Mouse (Mus musculus) brown adipose tissue, adult 24 weeks (tissue): ENCODE results near the gene Ccdc96. TPM values are rescaled to one million over a fixed set of nuclear protein-coding genes. Genes with fewer than 3 reads are reported as not detected.

Experiments
- H3K27ac ChIP-seq: fragments of 200-500 bp; replicated peaks from 2 replicates; pipeline ENCODE4 v1.5.1; 2012; ENCODE audit warnings: low read depth, mild to moderate bottlenecking, low read length
- H3K4me1 ChIP-seq: fragments of 200-500 bp; 2 replicates; pipeline ENCODE4 v1.6.1; 2012; ENCODE audit warnings: low read length, mixed read lengths; ENCODE audit not compliant: control insufficient read depth, insufficient read depth, insufficient read length
- H3K4me3 ChIP-seq: fragments of 200-500 bp; 2 replicates; pipeline ENCODE4 v1.5.1; 2012; ENCODE audit warnings: low read depth, mild to moderate bottlenecking, low read length, moderate library complexity; ENCODE audit not compliant: insufficient read depth
- polyA plus RNA-seq: library from polyadenylated mRNA; stranded (reverse); fragments of >200 nt; gene quantifications from 2 replicates; pipeline ENCODE4 v1.2.4, GENCODE M21; 2012; ENCODE audit not compliant: missing spikeins, insufficient read depth, insufficient read length

Gene Ccdc96
- polyA plus RNA-seq, 1 experiment: 0.48 TPM

DNA sequence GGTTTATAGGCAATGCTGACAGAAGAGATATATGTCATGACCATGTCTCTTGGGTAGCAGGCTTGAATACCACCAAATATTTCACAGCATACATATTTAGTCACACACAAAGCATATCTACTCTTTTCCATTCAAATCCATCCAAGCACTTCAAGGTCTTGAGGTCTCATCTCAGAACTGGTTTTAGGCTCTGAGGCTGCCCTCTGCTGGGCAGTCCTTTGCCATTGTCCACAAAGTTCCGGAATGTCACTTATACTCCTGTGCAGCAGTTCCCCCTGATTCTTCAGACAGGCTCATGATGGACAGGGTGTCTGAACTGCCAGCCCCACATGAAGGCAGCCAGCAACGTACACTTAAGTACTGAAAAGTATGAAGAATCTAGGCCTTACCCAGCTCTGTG is 4.8 kb downstream of the Ccdc96 start:
- Histone ChIP-seq H3K4me3 (no peak overlapping the region), H3K4me1 (no peaks in the 10 kb centered on the region), H3K27ac (no peak overlapping the region)

DNA sequence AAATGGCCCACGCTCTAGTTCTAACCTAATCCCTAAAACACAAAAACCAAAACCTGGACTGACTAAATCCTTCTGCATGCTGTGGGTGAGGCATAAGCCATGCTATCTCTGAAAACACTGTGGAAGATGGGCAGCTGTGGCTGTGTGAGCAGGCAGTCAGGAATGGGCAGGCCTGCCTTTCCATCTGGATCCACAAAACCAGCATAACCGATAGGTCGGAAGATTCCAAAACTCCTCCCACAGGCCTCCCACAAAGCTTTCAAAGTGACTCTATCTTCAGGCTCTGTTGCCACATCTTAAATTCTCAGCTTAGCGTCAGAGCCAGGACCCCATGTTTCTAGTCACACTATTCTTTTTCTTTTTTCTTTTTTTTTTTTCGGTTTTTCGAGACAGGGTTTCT is 9.5 kb downstream of the Ccdc96 start:
- H3K27ac ChIP-seq: no peak overlapping the region
- H3K4me3 ChIP-seq: no peak overlapping the region
- no peaks in the 10 kb centered on the region for H3K4me1 ChIP-seq

DNA sequence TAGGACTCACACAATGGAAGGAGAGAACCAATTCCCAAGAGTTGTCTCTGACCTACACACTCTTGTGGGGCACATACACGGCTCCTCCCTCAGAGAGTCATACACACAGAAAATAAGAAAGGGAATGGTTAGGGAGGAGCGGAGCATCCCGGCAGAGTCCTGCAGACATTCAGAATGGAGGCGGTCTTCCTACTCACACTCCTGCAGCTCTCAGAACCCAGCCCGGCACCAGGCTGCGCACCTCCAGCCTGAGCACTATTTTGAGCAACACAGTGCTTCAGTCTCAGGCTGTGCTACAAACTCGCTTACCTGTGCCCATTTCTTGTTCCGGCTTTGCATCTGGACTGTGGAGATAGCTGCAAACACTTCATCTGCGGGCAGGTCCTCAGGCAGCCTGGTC is 10.3 kb downstream of the Ccdc96 start:
- no peak overlapping the region for H3K27ac ChIP-seq
- no peaks in the 10 kb centered on the region for H3K4me1 ChIP-seq
- H3K4me3 ChIP-seq: no peak overlapping the region

DNA sequence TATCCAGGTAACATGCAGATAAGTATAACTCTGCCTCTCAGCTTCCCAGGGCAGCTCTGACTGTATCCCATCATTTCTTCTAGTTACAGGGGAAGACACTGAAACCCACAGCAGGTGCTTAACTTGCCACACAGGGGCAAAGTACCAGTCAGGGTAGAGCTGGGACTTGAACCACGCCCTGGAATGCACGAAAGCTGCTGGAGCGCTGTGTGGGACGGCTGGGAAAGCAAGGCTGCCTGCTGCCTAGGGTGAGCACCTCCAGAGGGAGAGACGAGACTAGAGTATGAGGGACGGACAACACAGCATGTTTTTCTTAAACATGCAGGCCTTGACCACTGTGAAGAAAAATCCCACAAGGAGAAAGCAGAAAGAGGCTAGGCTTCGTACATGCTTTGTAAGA is 20.8 kb downstream of the Ccdc96 start:
- no peak overlapping the region for H3K27ac ChIP-seq
- no peaks in the 10 kb centered on the region for H3K4me1 ChIP-seq
- H3K4me3 ChIP-seq: no peak overlapping the region

DNA sequence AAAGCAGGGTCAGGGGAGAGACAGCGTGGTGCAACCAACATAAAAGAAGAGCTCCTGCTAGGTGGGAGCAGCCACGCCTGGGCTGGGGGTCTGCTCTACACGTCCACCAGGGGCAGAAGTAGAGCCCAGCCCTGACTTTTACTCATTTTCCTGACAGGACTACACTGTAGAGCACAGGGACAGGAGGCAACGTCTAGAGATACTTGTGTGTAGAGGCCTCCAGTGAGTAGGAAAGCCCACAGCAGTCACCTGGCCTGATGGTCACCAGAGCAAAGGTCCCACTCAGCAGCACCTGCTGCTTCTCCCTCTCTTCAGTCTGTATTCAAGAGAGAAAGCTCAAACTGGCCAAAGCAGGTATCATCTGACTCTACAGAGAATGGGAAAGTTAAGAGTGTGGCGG is 21.3 kb downstream of the Ccdc96 start:
- Histone ChIP-seq H3K4me1 (no peaks in the 10 kb centered on the region), H3K4me3 (no peak overlapping the region)

DNA sequence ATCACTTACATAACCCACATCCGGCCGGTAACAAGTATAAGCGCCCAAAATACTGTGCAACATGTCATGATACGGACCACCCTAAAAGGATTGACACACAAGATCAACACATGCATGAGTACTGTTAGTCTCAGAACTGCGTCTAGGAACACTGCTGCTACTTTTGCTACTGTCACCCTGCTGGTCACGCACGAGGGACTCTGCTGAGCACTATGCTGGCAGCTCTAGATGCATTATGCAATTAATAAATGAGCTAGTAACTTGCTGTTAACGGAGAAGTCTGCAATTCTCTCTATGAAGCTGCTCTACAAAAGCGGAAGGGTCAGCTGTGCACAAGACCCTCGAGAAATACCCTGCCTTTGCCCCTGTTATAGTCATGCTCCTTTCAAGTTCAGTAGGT is 24.0 kb downstream of the Ccdc96 start:
- H3K27ac ChIP-seq: no peak overlapping the region
- no peak overlapping the region for H3K4me3 ChIP-seq
- no peaks in the 10 kb centered on the region for H3K4me1 ChIP-seq

More for the DNA sequence above, 21.3 kb downstream of the Ccdc96 start:
- no peak overlapping the region for H3K27ac ChIP-seq

DNA sequence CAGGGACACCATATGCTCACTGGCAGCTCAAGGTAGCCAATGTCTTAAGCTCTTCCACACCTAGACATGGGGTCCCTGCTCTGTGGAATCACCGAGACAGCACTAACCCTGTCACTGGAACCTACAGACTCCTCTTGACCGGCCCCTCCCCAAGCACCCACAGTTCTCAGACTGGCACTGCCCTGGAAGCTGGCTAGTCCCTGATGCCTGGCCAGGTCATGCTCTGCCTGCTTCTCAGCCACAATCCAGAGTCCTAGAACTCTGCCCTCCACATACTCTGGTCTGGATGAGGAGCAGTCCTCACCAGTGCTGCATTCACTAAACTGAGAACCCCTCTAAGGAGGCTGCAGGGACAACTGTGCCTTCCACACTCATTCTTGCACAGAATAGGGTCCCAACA is 26.6 kb downstream of the Ccdc96 start:
- H3K4me3 ChIP-seq: no peak overlapping the region

DNA sequence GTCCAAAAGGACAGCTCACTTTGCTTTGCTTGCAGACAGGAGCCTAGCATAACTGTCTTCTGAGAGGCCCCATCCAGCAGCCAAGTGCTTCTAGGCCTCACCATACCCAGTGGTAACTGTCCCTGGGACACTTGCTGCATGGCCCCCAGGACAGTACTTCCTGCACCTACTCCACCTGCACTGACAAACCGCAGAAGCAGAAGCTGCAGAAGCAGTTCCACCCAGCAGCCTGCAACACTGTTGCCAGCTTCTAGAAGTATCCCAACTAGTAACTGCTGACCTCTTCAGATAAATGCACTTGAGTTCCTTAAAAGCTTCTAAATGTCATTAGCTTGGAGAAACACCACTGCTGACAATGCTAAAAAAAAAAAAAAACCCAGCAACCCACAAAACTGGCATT is 30.7 kb downstream of the Ccdc96 start:
- Histone ChIP-seq H3K4me3 (no peak overlapping the region), H3K27ac (no peak overlapping the region)

More for the DNA sequence above, 26.6 kb downstream of the Ccdc96 start:
- H3K27ac ChIP-seq: no peak overlapping the region
- H3K4me1 ChIP-seq: 0 out of 2 replicates have a peak, but pooled peaks cover 2% of the 10 kb centered on the region

DNA sequence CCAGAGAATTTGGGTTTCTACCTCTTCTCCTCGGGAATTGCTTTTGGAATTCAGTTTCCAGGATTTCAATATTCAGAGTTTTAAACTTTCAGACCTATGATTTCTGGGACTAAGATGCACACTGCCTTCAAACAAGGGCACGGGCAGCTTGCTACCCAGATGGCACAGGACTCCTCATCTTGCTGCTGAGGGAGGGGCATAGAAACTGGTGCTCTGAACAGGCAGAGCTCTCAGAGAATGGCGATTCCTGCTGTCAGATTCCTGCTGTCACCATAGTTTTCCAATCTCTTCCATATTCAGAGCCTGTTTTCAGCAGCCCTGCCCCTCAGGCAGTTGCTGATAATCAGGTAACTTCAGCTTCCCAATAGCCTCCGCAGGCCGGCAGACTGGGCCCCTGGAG is 31.2 kb downstream of the Ccdc96 start:
- peak overlapping the region; percentile 30; the same call in 1 of the 2 replicates for H3K27ac ChIP-seq
- H3K4me1 ChIP-seq: 0 out of 2 replicates have a peak, but pooled peaks cover 2% of the 10 kb centered on the region

More for the DNA sequence above, 30.7 kb downstream of the Ccdc96 start:
- 0 out of 2 replicates have a peak, but pooled peaks cover 2% of the 10 kb centered on the region for H3K4me1 ChIP-seq

DNA sequence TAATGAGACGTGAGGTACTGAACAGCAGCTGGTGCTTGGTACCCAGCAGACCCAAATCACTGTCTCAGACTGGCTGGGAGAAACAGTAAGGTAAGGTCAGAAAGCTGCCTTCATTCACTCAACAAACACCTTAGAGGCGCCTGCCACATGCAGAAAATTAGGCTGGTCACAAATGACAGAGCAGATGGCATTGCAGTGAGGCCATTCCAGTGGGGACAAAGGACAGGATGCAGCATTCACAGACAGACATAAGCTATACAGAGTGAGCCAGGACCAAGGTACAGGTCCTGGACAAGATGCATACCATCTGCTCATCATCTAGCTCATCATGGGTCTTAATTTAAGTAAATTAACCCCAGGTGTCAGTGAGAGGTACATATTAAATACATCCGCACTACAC is 33.2 kb downstream of the Ccdc96 start:
- Histone ChIP-seq H3K27ac (no peak overlapping the region), H3K4me1 (0 out of 2 replicates have a peak, but pooled peaks cover 2% of the 10 kb centered on the region), H3K4me3 (no peak overlapping the region)

More for the DNA sequence above, 31.2 kb downstream of the Ccdc96 start:
- no peak overlapping the region for H3K4me3 ChIP-seq

DNA sequence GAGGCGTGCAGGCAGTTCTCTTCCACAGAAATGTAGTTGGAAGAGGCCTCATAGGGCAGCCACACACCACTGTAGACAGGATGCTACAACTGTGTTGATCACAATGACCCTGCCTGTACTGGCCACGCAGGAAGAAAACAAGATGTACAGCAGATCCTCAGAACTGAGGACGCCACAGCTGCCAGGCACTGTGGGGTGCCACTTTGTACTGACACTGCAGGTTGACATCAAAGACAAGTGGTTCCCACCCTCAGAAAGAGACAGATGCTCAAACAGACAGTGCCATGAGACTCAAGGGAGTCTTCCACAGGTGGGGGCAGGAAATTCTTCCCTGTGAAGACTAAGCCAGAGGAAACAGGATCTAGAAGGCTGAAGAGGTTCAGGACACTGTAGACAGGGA is 35.4 kb downstream of the Ccdc96 start:
- H3K4me3 ChIP-seq: no peak overlapping the region
- no peak overlapping the region for H3K27ac ChIP-seq
- 0 out of 2 replicates have a peak, but pooled peaks cover 2% of the 10 kb centered on the region for H3K4me1 ChIP-seq

DNA sequence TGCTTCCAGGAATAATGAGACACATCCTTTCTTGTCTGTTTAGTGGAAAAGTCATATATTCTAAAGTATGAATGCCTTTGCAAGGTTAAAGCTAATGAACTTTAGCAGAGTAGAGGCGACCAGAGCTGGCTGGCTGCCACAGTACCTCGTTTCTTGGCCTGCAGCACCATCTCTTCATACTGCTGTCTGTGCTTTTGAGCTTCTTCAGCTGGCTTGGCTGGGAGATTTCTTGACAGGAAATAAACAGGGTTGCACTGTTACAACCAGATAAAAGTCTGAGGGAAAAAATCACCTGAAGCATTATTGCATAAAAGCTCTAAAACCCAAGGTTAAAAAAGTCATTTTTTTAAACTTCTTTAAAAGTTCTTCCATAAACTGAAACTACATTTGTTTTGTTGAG is 38.4 kb downstream of the Ccdc96 start:
- no peak overlapping the region for H3K4me3 ChIP-seq
- H3K27ac ChIP-seq: no peak overlapping the region

DNA sequence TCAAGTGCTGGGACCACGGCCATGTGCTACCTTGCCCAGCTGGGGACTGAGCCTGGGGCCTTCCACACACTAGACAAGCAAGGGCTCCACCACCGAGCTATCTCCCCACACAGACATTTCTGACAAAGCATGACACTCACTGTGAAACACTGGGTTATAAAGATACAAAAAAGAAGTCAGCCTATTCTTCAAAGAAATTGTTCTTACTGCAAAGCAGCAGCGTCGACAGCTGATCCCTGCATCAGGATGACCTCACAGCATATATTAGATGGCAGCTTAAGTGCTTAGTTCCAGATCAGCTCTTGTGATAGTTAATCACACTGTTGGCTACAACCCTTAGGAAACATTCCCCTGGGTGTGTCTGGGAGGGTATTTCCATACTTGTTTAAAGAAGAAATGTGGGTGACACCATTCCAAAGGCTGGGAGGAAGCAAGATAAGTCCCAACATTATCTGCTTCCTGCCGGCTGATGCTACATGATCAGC is 38.9 kb downstream of the Ccdc96 start:
- H3K4me3 ChIP-seq: no peak overlapping the region
- H3K4me1 ChIP-seq: no peaks in the 10 kb centered on the region
- H3K27ac ChIP-seq: no peak overlapping the region

More for the DNA sequence above, 38.4 kb downstream of the Ccdc96 start:
- no peaks in the 10 kb centered on the region for H3K4me1 ChIP-seq

DNA sequence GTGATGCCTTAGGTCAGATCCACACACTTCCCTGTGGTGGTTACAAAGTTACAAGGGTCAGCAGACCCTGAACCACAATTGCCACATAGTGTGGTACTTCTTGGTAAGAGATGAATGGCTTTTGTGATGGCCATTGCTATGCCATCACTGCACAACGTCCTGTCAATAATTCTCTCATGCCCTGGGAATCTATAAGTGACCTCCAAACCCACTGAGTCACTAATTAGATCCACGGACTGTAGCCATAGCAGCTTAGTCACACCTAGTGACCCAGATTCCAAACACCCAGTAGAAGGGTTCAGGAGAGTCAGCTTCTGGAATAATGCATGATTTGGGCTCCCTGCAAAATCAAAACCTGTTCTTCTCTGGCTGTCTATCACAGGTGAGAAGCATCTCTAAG is 40.8 kb downstream of the Ccdc96 start:
- H3K4me3 ChIP-seq: no peak overlapping the region
- no peaks in the 10 kb centered on the region for H3K4me1 ChIP-seq
- H3K27ac ChIP-seq: no peak overlapping the region

DNA sequence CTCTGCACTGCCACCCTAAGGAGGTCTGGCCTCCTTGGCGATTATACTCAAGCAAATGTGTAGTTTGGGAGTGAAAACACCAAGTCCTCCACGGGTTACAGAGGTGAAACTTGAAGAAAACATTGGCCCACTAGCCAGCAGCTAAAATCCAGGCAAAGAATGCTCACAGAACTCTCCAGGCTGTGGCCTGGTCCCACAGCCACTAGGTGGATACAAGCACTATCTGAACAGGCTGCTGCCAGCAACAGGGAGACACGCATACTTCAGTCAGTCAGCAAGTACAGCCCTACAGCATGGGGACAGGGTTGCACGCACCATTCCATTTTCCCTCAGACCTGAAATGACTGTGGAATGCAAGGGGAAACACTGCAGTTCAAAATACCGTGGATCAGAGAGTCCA is 41.9 kb downstream of the Ccdc96 start:
- Histone ChIP-seq H3K4me3 (no peak overlapping the region), H3K27ac (no peak overlapping the region), H3K4me1 (no peaks in the 10 kb centered on the region)

DNA sequence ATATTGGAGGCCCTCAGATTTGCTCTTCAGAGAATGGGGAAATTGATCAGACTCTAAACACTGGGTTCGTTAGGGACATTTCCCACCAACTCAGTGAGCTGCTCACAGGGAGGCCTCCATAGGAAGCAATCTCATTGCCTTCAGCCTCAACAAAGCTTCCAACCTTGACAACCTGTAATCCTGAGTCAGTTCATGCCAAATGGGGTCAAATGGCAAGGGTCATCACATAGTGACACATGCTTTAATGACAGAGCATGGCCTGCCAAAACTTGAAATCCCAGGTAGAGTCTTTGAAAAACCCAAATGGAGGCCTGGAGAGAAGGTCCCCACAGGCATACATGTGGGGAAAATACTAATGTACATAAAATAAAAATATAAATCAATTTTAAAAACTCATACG is 42.5 kb downstream of the Ccdc96 start:
- no peak overlapping the region for H3K27ac ChIP-seq
- no peaks in the 10 kb centered on the region for H3K4me1 ChIP-seq
- no peak overlapping the region for H3K4me3 ChIP-seq
